Mouse (Mus musculus) limb, embryonic 13.5 days (tissue): ENCODE results near the gene Htr2b. TPM values are rescaled to one million over a fixed set of nuclear protein-coding genes. Genes with fewer than 3 reads are reported as not detected.

ENCODE experiments used
- ATAC-seq: fragments of 200-750 bp; cut with Nextera tagmentation; 2 replicates; pipeline ENCODE4 v1.8.0; 2017; ENCODE audit warnings: low read depth, moderate number of reproducible peaks, moderate TSS enrichment; ENCODE audit not compliant: low FRiP score
- H3K27ac ChIP-seq: fragments of 300-500 bp; sonication (generic); 2 replicates; pipeline ENCODE4 v1.5.1; 2015; ENCODE audit warnings: inconsistent platforms, mild to moderate bottlenecking, moderate library complexity
- H3K27me3 ChIP-seq: fragments of 300-500 bp; sonication (generic); 2 replicates; pipeline ENCODE4 v1.6.1; 2015; ENCODE audit warnings: mild to moderate bottlenecking, inconsistent platforms
- H3K36me3 ChIP-seq: fragments of 300-500 bp; sonication (generic); 2 replicates; pipeline ENCODE4 v1.6.1; 2015; ENCODE audit warnings: inconsistent platforms, mild to moderate bottlenecking, moderate library complexity
- H3K4me1 ChIP-seq: fragments of 300-500 bp; sonication (generic); 2 replicates; pipeline ENCODE4 v1.6.1; 2015; ENCODE audit warnings: inconsistent platforms
- H3K4me2 ChIP-seq: fragments of 300-500 bp; sonication (generic); replicated peaks from 2 replicates; pipeline ENCODE4 v1.6.1; 2015; ENCODE audit warnings: inconsistent platforms, mild to moderate bottlenecking, moderate library complexity
- H3K4me3 ChIP-seq: fragments of 300-500 bp; sonication (generic); 2 replicates; pipeline ENCODE4 v1.5.1; 2015; ENCODE audit warnings: moderate library complexity, mild to moderate bottlenecking, inconsistent platforms
- H3K9ac ChIP-seq: fragments of 300-500 bp; sonication (generic); 2 replicates; pipeline ENCODE4 v1.6.1; 2015; ENCODE audit warnings: mild to moderate bottlenecking, inconsistent platforms
- H3K9me3 ChIP-seq: fragments of 300-500 bp; sonication (generic); 2 replicates; pipeline ENCODE4 v1.6.1; 2016; ENCODE audit warnings: inconsistent platforms
- WGBS: fragments of 180-500 bp; shearing (Covaris S2); methylation state at CpG from one replicate; pipeline ENCODE4 v1.1.7; 2015; 5-methylcytosine and 5-hydroxymethylcytosine counted together
- polyA plus RNA-seq: library from polyadenylated mRNA; unstranded; fragments of >200 nt; fragmentation: Nextera tagmentation; extraction: Ambion mirVana; gene quantifications from 2 replicates; pipeline ENCODE4 v1.2.1, GENCODE M21; 2015

The Htr2b gene
- polyA plus RNA-seq, 1 experiment from 2014 or later = 0.55 TPM

DNA sequence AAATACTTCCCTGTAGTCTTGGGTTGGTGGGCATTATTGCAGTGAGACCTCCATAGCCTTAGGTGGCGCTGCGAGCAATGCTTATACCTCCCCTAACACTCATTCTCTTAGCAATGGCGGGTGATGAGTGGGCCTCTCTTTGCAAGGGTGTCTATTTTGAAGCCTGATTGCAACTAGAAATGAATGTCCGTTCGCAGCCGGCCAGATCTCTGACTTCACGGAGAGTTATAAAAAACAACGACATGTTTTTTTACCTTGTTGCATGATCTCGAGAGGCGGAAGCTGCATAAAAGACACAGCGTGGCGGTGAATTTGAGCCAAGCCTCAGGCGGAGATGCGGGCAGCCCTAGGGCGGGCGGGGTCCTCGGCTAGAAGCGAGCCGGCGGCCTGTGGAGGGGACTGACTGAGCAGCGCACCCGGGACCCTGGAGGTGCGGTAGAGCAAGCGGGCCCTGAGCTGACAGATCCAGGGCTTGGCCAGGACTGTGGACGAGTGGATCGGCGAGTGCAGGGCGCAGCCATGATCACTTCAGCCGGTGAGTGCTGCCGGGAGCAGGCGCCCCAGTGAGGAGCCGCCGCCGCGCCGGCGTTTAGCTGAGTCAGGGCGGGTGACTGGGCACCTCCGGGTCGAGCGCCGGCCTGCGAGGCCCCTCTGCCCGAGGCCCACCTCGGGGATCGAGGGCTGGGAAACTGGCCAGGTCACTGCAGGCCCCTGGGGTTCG is 47.3 kb downstream of the Htr2b start, which contains the start of gene Psmd1:
Gene Psmd1, plus strand, starts transcription at position 117 of the 721 bp plus-strand sequence.
- Histone ChIP-seq H3K27me3 (no peaks in the 10 kb centered on the region), H3K4me2 (peak within 1 kb of the TSS; percentile 93), H3K27ac (peak within 1 kb of the TSS; percentile 72), H3K9me3 (no peaks in the 10 kb centered on the region), H3K4me3 (peak within 1 kb of the TSS; percentile 98), H3K4me1 (peaks cover 10% of the 10 kb centered on the region), H3K9ac (peak within 1 kb of the TSS; percentile 99), H3K36me3 (peaks cover 4% of the 10 kb centered on the region)
- ATAC-seq = peak; percentile 95
- under 1% methylated on average over 47 of the region's 47 CpGs for WGBS

DNA sequence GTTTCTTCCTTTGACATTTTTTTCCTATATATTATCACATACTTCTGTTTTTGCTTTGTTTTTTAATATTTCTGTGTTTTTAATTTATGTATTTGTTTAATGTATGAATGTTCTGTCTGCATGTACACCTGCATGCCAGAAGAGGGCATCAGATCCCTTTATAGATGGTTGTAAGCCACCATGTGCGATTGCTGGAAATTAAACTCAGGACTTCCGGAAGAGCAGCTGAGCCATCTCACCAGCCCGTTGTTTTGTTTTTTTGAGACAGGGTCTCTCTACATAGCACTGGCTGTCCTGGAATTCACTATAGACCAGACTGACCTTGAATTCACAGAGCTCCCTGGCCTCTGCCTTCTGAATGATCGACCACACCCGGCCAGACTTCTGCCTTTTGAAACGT is 49.2 kb downstream of the Htr2b start:
- Histone ChIP-seq H3K27me3 (no peaks in the 10 kb centered on the region), H3K27ac (no peak overlapping the region), H3K4me3 (no peak overlapping the region), H3K36me3 (peaks cover 4% of the 10 kb centered on the region), H3K9me3 (no peaks in the 10 kb centered on the region), H3K4me1 (peaks cover 12% of the 10 kb centered on the region), H3K9ac (no peak overlapping the region), H3K4me2 (no peak overlapping the region)
- 84% methylated on average over 6 of the region's 6 CpGs for WGBS
- no peak for ATAC-seq

DNA sequence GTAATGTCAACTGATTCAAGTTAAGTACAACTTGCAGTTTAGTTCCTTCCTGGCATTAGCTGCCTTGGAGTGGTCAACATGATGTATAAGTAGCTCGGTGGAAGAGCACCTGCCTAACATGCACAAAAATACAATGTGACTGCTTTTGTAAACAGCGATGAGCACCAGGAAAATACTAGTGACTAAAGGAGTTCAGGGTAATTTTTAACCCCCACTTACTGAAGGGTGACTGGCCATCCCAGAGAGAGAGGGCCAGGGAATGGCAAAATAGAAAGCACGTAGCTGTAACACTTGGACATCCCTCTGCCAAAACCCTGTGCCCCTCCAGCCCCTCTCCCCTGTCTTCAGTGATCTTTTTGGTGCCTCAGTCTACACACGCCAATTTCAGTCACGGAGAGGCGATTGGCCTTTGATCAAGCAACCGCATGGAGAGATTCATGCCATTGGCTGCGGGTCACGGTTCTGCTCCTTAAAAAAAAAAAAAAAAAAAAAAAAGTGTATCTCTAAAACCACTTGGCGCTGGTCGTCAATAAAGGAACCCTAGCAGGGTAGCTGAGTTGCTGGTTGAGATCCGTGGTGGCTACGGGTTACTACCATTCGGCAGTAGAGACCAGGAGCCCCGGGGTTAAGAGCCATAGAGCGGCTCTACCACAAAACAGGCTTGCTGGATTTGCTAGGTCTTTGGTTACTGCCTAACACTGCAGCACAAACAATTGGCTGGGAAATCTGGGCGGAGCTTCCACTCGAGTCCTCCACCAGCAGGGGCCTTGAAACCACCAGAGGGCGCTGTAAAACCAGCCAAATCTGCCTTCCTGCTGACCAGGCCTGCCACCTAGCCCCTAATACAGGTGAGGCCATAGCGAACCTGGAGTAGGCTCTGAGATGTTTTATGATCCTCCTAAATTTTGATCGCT is 52.7 kb downstream of the Htr2b start:
- Histone ChIP-seq H3K9ac (peak overlapping the region; percentile 51; the same call in 1 of the 2 replicates), H3K27ac (no peak overlapping the region), H3K4me1 (0 out of 2 replicates have a peak, but pooled peaks cover 7% of the 10 kb centered on the region), H3K27me3 (no peaks in the 10 kb centered on the region), H3K9me3 (no peaks in the 10 kb centered on the region), H3K4me2 (peak overlapping the region; percentile 63), H3K36me3 (no peaks in the 10 kb centered on the region), H3K4me3 (peak overlapping the region; percentile 39)
- 11% methylated on average over 21 of the region's 21 CpGs for WGBS
- ATAC-seq = peak; percentile 78

DNA sequence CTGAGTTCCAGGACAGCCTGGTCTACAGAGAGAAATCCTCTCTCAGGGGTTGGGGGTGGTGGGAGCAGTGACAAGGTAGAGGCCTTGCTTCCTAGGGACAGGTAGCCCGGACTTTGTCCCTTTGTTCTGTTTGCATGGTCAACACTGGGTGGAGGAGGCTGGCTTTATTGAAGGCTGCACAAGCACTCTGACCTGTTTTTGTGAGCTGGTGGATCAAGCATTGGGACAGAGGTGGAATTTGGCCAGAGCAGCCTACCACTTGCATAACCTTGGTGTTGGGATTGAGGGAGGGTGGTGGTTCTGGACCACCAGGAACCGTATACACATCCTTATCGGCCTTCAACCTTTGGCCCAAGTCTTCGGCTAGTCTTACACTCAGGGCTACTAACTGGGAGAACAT is 55.5 kb downstream of the Htr2b start:
- 90% methylated on average over 4 of the region's 4 CpGs for WGBS
- Histone ChIP-seq H3K4me2 (no peak overlapping the region), H3K27me3 (0 out of 2 replicates have a peak, but pooled peaks cover 5% of the 10 kb centered on the region), H3K27ac (no peak overlapping the region), H3K36me3 (no peaks in the 10 kb centered on the region), H3K9ac (no peak overlapping the region), H3K9me3 (no peaks in the 10 kb centered on the region), H3K4me1 (0 out of 2 replicates have a peak, but pooled peaks cover 7% of the 10 kb centered on the region), H3K4me3 (no peak overlapping the region)
- no peak for ATAC-seq

DNA sequence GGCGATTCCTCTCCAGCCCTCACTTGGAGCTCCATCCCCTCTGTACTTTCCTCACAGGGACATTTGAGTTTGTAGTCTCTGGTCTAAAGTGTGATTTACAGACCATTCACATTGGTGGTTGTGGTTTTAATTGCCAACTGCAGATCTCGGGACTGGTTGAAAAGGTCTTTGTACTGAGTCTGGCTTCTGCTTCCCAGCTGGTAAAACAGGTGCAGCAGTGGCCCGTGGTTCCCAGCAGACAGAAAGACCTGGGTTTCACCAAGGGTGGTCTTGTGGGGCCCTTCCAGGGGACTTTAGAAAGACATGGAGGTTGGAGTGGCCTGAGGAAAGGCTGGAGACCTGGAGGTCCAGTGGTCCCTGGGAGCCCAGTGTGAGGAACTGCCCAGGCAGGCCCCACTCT is 56.8 kb downstream of the Htr2b start:
- H3K4me3 ChIP-seq = no peak overlapping the region
- 0 out of 2 replicates have a peak, but pooled peaks cover 7% of the 10 kb centered on the region for H3K4me1 ChIP-seq
- H3K27ac ChIP-seq = no peak overlapping the region
- no peak overlapping the region for H3K9ac ChIP-seq
- ATAC-seq = no peak
- no peaks in the 10 kb centered on the region for H3K36me3 ChIP-seq
- H3K9me3 ChIP-seq = no peaks in the 10 kb centered on the region
- 28% methylated on average over 3 of the region's 3 CpGs for whole genome bisulfite sequencing
- H3K27me3 ChIP-seq = 0 out of 2 replicates have a peak, but pooled peaks cover 5% of the 10 kb centered on the region
- no peak overlapping the region for H3K4me2 ChIP-seq

DNA sequence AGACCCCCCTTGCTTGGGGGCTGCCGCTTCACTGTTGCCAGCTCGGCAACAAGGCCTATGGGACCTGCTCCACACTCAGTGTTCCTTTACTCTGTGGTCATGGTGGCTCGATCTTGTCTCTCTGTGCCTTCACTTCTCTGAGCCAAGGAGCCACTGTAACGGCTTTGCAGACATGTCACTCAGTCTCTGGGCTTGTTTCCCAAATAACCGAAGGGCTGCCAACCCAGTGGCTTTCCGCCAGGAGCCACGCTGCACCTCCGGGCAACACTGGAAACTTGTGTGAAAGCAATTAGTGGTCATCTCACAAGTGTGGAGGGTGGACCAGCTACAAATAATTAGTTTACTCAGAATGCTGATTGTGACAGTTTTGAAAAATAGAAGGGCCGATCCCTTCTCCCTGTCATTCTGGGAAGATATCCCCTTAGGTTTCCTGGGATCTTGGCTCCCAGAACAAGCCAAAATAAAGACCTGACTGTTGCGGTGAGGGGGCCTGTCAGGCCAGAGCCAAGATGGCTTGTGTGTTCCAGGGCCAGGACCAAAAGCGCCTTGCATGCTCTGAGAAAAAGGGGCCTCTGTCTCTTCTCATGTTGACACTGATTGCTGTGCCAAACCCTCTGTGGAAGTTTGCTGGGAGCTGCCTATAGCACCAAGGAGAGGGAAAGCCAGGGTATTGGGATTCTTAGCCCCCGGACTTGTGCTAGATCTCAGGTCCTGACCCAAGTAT is 58.4 kb downstream of the Htr2b start:
- H3K4me1 ChIP-seq = 0 out of 2 replicates have a peak, but pooled peaks cover 4% of the 10 kb centered on the region
- no peak overlapping the region for H3K4me3 ChIP-seq
- H3K27me3 ChIP-seq = peaks cover 15% of the 10 kb centered on the region
- H3K4me2 ChIP-seq = no peak overlapping the region
- no peaks in the 10 kb centered on the region for H3K9me3 ChIP-seq
- no peaks in the 10 kb centered on the region for H3K36me3 ChIP-seq
- WGBS = 74% methylated on average over 12 of the region's 12 CpGs
- no peak overlapping the region; the same call in 1 of the 2 replicates for H3K27ac ChIP-seq
- no peak; the same call in 1 of the 2 replicates for ATAC-seq
- H3K9ac ChIP-seq = no peak overlapping the region

Other genes starting within 250 kb of the Htr2b start
- 289 and 290 TPM in 2 replicates for gene Itm2c, start 217.7 kb downstream of the Htr2b start, polyA plus RNA-seq
- 0.56 and 0.77 TPM in 2 replicates for gene 4933407L21Rik, start 183.5 kb downstream of the Htr2b start, polyA plus RNA-seq
- 0.10 TPM in 1 of 2 replicates, not detected in the other for gene Gpr55, start 151.0 kb downstream of the Htr2b start, polyA plus RNA-seq
- not detected in 2 replicates for gene Spata3, start 95.2 kb downstream of the Htr2b start, polyA plus RNA-seq
- gene 2810459M11Rik, start 66.1 kb downstream of the Htr2b start, polyA plus RNA-seq = 0.31 and 0.61 TPM in 2 replicates
- gene Psmd1, start 47.6 kb downstream of the Htr2b start, polyA plus RNA-seq = 179 TPM in 2 replicates
- gene Gm21972, start 21.7 kb upstream of the Htr2b start, polyA plus RNA-seq = 0.28 TPM in 1 of 2 replicates, not detected in the other
- gene Armc9, start 42.8 kb upstream of the Htr2b start, polyA plus RNA-seq = 28.3 and 30.4 TPM in 2 replicates
- gene B3gnt7, start 190.9 kb upstream of the Htr2b start, polyA plus RNA-seq = 8.3 and 9.6 TPM in 2 replicates
- gene Ncl, start 247.4 kb upstream of the Htr2b start, polyA plus RNA-seq = 418 and 419 TPM in 2 replicates